Mouse (Mus musculus): ENCODE data around the gene Eps8.

Eps8 gene

DNA sequence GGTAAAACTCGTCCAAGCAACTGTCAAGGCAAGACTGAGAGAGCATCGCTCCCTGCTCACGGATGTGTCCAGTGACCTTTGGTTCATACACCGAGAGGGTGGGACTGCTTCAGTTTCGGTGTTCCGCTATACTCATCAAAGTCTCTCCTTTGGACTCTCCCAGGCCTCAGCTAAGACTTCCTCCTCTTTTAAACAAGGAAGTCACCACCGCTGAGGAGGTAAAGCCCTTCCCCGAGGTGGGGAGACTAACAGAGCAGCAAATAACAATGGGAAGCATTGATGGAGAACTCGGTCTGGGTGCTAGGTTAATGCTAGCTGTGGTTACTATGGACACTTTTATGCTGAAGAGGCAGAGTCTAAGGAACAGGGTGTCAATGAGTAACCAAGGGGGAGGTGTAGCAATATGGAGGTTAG is 84.0 kb downstream of the Eps8 start:
- DNase-seq (ENCODE audit: extremely low spot score, low read depth, low spot score), result no peak

DNA sequence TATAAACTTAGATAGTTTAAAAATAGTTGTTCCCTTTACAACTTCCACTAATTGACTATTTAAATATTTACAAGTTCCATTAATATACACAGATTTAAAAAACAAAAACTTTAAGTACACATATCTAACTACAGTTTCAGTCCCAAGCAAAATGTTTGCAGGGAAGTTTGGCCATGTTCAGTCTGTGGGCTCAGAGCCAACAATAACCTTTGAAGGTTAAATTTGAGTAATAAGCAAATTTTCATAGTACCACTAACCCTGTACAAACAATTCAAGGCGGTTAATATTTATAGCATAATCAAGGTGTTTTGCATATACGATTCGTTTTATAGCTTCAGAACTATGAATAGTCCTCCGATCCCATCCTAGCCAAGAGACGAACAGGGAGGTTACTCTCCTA is 84.7 kb downstream of the Eps8 start:
- DNase-seq (ENCODE audit: extremely low spot score, low read depth, low spot score), result no peak

DNA sequence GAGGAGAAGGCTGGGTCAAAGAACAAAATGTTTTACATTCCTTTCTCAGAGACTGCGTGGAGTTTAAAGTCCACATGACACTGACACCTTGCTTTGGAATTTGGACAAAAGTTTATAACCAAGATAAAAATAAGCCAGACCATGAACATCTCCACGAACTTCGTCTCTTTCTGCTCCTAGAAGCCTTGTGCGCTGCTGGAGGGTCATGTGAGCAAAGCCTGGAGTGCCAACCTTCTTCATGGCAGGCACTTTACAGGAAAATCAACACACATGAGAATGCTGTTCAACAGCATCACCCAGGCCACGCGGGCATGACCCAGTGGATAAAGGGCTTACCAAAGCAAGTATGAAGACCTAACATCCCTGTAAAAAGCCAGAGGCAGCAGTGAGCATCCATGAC is 85.6 kb downstream of the Eps8 start:
- DNase-seq (ENCODE audit: extremely low spot score, low read depth, low spot score), result no peak

DNA sequence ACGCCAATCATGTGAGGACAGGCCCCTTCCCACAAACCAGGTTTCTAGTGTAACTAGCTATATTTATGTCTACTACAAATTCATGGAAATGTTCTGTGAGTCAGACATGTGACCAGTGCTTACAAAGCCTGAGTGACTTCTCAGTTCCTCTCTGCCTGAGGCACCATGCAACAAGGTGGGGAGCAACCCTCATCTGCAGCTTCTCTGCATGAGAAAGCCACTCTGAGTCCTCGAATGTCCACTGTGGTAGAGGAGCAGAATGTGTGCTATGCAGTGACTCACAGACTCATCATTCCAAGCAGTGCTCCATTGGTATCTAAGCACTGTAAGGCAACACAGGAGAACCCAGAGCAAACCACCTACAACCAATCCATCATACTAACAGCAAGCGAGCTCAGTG is 88.8 kb downstream of the Eps8 start:
- no peak for DNase-seq (ENCODE audit: extremely low spot score, low read depth, low spot score)

DNA sequence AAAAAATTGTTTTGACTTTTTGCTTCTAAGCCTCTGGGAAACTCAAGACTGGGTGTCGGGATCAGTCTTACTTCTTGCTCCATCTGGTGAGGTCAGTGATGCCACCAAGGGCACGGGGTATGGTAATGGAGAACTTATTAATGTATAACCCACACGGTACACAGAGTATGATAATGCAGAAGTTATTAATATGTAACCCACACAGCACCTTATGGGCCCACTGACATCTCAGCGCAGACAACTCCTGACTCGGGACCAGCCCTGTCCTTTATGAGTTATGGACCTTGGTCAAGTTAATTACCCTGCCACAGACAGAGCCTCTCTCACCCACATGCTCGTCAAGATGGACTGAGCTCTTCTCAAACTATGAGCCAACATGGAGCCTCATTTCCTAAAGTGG is 89.2 kb downstream of the Eps8 start:
- no peak for DNase-seq (ENCODE audit: extremely low spot score, low read depth, low spot score)

DNA sequence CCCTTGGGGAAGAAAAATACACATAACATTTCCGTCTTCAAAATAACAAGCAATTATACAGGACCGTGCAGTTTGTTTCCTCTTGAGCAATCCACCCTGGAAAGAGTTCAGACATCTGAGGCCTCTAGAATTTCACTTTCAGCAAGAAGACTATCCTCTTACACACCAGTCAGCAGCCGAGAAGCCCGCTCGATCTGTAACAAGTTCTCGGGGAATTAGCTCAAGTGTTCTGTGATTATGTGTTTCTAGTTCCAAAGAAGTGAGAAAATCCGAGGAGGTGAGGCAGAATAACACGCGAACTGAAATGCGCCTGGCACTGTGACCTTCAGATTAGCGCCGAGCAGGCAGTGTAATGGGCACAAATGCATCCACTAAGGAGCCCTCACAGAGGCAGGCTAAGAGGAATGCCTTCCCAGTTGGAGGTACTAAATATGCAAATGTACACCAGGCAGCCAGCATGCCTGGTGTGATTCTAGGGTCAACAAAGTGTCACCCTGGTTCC is 94.3 kb downstream of the Eps8 start:
- DNase-seq (ENCODE audit: extremely low spot score, low read depth, low spot score), result no peak

DNA sequence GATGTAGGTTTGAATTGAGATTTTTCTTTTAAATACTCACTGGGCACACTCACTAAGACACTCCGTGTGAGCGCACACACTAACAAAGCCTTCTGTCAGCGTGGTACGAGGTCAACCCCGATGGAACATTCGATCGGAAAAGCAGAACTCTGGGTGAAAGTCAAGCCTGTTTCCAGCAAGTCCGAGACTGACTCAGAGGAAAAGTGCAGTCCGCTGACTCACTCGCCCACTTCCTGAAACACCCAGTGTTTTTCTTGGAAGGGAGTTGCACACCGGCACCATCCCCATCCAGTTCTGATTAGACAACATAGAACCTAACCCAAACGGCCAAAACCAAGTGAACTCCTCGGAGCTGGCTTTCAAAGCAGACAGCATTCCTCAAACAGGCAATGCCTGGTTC is 95.8 kb downstream of the Eps8 start:
- no peak for DNase-seq (ENCODE audit: extremely low spot score, low read depth, low spot score)

DNA sequence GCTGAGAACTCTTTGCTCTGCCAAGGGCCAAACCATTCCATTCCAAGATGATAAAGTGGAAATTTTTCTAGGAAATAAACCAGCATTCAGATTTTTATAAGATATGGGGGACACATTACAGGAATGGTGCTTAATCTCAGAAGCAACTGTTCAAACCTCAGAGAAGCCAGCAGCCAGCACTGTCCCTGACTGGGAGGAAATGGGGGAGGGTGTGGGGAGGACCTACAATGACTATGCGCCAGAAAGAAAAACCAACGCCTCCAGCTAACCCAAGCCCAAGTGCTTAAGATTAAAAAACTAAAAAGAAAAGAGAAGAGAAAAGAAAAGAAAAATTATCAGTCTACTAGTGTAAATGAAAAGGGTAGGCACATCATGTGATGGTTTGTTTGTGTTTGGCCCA is 97.0 kb downstream of the Eps8 start:
- no peak for DNase-seq (ENCODE audit: extremely low spot score, low read depth, low spot score)

DNA sequence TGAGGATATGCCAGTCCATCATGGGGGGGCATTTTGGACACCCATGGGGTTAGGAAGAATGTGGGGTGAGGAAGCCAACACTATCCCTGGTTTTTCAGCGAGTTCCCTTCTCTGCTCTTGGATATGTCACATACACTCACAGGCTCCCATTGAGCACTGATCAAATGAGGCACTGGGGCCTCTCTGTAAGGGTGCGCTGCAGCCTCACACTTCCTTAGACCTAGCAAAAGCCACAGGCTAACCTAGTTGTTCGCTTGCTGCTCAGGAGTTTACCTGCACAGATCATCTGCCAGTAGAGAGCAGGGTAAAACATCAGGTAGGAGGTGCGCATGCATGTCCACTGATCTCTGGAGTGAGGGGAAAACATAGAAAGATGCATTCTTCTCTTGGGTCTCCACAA is 97.5 kb downstream of the Eps8 start:
- no peak for DNase-seq (ENCODE audit: extremely low spot score, low read depth, low spot score)

DNA sequence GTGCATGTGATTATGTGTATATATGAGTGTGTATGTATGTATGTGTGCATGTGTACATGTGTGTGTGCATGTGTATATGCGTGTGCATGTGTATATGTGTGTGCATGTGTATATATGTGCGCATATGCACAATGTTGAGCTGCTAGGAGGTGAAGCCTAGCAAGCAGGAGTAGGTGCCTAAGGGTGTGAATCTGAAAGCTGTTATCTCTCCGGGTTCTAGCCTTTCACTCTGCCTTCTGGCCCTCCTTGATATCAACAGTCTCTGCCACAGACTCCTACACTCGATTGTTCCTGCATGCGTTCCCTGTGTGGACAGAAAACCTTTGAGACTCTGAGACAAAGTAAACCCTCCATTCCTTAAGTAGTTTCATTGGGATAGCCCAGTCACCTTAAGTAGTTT is 98.0 kb downstream of the Eps8 start:
- no peak for DNase-seq (ENCODE audit: extremely low spot score, low read depth, low spot score)

DNA sequence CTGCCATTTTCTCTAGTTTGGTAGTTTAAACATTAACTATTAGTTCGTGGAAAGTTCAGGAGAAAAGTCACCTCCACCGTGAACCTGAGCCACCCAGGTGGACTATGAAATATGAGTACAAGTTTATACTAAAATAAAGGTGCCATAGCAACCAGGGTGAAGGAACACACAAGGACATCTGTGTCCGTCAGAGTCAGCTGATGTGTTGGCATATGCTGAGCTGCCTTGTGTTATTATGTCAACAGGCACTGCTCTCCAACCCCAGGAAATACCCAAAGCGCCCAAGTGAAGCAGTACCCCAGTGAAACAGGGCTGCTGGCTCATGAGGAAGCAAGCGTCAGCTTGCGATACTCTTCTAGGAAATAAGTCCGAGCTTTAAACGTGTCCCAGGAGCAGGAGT is 104.5 kb downstream of the Eps8 start:
- DNase-seq (ENCODE audit: extremely low spot score, low read depth, low spot score), result no peak

DNA sequence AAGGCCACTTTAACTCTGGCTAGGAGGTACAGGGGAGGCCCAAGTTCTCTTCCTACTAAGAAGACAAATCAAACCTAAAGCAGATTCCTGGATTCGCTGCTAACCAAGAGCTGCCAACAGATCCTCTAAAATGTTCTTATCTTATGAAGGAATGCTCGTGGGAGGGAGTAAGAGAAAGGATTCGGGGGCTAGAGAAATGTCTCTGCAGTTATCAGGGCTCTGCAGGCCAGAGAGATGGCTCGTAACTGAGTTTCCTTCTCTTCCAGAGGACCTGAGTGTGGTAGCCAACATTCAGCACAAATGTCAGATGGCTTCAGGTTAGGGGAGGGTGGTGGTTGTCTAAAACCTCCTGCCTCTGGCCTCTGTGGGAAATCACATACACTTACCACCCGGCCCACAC is 106.1 kb downstream of the Eps8 start:
- DNase-seq (ENCODE audit: extremely low spot score, low read depth, low spot score), result no peak

DNA sequence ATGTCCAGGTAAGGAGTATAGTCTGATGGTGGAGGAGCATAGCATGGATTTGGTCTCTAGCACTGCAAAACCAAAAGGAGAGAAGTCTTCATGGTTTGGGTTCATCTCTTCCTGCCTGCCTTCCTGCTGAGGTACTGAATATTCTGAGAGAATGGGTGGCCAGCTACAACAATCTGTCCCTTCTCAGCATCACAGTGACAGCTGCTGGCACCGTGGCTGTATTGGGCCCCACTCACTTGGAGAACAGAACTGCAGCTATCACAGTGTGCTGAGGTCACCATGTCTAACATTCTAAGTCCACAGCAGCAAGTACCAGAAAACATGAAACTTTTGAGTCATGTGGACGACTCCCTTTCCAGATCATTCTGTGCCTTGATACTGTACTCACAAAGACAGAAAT is 107.1 kb downstream of the Eps8 start:
- no peak for DNase-seq (ENCODE audit: extremely low spot score, low read depth, low spot score)

DNA sequence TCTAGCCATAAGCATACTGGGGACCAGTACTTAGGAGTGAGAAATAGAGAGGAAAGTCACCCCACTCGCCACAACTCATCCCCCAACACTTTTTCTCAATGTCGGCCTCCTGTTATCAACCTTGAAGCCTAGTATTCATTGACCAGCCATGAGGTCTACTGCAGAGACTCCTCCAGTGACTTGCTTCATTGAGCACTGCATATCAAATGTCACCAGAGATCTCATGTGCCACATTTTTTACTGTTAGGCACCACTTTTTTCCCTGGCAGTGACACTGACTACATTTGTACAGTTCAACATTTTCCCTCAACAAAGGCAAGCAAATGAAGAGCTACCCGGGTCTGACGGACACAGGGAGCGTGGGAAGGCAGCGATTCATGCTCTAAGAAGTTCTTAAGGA is 108.6 kb downstream of the Eps8 start:
- DNase-seq (ENCODE audit: extremely low spot score, low read depth, low spot score), result no peak

DNA sequence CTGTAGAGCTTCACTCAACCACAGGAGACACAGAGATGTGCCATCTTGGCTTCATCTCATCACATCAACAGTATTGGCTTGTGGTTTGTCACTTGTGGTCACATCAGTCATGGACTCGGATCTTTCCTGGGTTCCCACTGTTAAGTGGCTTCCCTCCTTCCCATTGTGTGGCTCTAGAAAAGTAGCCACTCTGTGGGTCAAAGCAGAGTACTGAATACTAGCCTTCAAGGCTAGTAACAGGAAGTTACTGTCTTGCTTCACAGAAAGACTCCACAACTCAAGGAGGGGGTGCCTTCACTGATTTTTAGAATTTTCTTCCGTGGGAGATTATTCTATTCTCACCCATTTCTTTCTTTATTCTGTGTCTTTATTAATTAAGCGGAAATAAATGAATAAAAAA is 109.3 kb downstream of the Eps8 start:
- DNase-seq (ENCODE audit: extremely low spot score, low read depth, low spot score), result no peak

DNA sequence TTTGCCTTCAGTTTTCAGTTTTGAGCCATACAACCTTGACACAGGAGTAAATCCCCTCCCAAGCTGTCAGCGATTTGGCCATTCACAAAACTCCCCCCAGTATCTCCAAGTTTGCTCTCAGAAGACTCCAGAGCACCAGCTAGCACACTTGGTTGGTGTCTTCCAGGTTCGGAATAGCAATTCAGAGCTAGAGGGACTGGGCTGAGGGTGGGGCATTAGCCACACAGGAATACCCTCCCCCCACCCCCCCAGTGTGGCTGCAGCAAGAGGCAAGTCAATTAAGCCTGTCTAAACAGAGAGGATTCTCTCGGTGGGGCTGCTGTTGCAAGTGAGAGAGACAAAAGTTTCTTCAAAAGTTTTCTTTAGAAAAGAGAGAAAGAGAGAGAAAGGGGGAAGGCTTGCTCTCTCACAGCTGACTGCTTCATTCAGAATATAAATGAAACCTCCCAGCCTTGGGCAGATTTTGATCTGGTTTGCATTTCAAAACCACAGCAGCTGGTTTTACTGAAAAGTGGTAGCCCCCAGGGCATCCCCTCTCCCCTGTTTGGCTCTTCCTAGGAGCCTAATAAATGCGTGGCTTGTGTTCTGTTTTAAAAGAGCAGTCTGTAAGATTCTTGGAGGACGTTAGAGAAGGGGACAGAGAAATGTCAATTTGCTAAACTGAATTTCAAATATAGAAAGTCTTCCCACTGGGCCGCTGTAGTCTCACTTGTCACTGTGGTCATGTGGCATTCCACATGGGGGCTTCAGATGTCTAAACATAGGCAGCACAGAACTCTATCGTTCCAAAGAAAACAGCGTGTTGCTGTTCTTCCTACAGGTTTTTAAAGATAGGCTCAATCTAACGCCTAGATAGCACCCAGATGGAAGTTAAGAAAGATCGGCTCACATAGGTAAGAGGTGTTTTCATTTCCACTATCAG is 112.2 kb downstream of the Eps8 start:
- no peak for DNase-seq (ENCODE audit: extremely low spot score, low read depth, low spot score)

DNA sequence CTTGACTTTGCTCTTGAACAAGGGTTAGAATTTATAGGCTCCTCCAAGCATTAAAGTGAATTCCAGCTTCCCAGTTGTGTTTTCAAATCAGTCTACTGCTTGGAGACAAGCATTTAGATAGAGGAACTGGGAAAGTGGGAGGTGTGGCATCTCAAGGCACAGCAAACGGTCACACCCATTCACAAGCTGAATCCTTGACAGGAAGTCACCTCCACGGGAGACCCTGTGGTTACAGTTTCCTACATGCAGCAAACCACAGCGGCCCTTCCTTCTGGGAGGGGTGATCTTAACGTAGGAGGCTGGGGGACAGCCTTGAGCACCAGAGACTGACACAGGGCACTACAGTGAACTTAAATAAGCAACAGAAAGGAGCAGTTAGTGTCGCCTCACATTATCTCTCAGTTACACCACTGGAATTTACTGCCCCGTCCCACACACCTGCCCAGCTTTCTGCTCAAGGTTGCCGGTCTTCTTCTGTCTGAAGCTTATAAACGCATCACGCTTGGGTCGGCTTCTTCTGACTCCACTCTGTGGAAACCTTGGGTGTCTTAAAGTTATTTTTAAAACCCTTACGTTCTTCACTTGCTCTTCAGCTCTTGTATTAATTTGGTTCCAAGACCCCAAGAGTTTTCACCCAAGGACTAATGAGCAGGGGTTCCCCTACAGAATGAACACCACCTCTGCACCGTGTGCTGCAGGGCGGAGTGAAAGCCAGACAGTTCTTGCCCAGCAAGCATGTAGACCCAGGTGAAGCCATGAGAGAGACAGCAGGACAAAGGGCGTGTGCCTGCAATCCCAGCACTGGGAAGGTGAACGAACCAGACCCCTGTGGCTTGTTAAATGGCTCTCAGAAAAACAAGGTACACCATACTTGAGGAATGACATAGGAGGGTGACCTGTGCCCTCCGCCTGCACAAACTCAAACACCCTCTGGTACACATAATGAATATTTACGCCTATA is 113.2 kb downstream of the Eps8 start:
- DNase-seq (ENCODE audit: extremely low spot score, low read depth, low spot score), result no peak

DNA sequence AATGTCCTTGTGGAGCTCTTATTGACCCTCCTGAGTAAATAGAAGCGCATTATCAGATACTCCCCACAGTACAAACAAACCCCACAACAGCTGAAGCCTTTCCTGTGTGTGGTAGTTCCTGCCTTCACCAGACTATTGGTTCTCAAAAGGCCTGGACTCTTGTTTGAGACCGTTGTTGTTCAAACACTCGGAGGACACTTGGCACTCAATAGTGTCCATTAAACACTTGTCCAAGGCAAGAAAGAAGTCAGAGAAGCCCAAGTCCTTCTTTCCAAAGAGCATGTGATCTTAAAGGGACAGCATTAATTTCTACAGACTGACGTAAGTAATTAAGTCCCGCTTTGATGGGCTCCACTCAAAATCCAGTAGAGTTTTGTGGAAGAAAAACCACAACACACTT is 113.9 kb downstream of the Eps8 start:
- no peak for DNase-seq (ENCODE audit: extremely low spot score, low read depth, low spot score)

DNA sequence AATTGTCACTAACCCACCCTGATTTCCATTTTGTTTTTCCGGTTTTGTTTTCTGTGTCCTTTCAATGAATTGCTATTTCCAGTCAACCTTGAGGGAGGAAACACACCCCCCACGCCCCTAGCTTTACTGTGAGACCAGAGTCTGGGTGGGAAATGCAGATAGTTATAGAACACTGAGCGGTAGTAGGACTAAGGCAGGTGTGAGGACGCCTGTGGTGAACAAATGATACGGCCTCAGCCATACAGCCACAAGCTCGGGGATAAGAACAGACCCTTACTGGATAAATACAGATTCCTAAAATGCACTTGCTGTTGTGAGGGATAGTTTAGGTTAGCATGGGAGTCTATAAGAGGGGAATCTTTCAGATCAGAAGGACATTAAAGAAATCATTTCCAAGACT is 114.3 kb downstream of the Eps8 start:
- no peak for DNase-seq (ENCODE audit: extremely low spot score, low read depth, low spot score)

DNA sequence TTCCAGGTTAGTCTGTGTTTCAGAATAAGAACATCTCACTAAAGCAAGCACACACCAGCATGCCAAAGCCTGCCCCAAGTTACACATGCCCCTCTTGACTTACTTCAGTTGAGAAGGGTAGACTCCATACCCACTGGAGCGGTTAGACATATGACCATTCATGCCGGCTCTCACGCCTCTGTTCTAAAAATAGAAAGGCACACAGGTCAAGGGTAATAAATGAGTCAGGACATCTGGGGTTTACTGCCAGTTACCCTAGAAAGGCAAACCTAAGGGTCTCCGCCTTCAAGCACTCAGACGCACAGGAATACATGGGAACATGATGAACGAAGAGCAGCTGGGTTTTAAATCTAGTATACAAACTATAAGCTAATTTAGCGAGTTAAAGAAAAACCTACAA is 115.5 kb downstream of the Eps8 start:
- DNase-seq (ENCODE audit: extremely low spot score, low read depth, low spot score), result no peak

DNA sequence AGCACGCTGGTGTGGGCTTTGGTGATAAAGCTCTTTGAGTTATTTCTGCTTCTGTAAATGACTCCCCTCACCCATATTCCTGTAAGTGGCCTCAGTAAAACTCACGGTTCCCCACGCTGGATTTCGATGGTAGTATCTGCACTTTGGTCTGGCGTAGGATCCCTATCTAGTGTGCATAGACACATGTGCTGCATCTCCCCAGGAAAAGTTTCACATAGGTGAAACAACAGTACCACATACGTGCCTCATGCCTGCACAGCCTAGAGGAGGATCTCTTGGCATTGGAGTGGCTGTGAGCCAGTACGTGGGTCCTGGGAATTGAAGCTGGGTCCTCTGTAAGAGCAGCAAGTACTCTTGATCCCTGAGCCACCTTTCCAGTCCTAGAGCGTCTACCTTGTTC is 121.9 kb downstream of the Eps8 start:
- no peak for DNase-seq (ENCODE audit: extremely low spot score, low read depth, low spot score)

DNA sequence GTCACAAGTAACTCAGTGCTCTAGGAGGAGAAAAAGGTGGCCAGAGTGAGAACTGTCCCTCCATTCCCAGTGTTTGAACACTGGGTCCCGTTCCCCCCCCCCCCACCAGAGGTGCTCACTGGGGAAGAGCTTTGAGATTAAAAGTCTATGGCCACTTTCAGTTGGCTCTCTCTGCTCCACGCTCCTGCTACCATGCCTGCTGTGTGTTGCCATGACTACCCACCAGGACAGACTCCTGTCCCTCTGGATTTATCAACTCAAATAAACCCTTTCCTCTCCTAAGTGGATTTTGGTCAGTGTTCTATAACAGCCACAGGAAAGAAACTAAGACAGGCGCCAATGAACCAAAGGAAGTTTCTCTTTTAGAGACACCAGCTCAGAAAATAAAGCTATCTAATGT is 128.9 kb downstream of the Eps8 start:
- DNase-seq (ENCODE audit: extremely low spot score, low read depth, low spot score), result no peak

All from hindlimb bud, embryonic 11.5 days (tissue).